Mouse (Mus musculus): ENCODE measurements at regions not wholly inside any gene's neighbourhood (a gene's known extent, or its start where the extent isn't known, plus 50 kb on each side); places are given as distances from the start of the nearest gene placed in this dataset.

- TF ChIP-seq CTCF (IDR thresholded peaks at IDR 0.05; ENCODE audit: insufficient read depth, low read depth, low read length) (no peak), POLR2A (IDR thresholded peaks at IDR 0.05; ENCODE audit: insufficient read depth, low read depth, low read length) (no peak)
Observed at GRCm38 (mm10) chr7:133438631-133439030, 163.3 kb downstream of the Tex36 start.

All from olfactory bulb, adult 2 months (tissue).